Mouse (Mus musculus) forelimb bud, embryonic 11.5 days (tissue): Measurements from ENCODE around the gene Tgm2.

ENCODE experiments used
- DNase-seq: peaks from one replicate; pipeline ENCODE4 v3.0.0-alpha.2; 2012; ENCODE audit warnings: low read depth, low spot score

Tgm2 gene

GRCm38 (mm10) chr2:158141690-158142440 is 4.4 kb downstream of the Tgm2 start:
- DNase-seq = no peak

- no peak for DNase-seq
Observed at GRCm38 (mm10) chr2:158141271-158141670, 5.0 kb downstream of the Tgm2 start.

GRCm38 (mm10) chr2:158140664-158141063 is 5.6 kb downstream of the Tgm2 start:
- DNase-seq = no peak

GRCm38 (mm10) chr2:158139628-158140027 is 6.6 kb downstream of the Tgm2 start:
- no peak for DNase-seq

- no peak for DNase-seq
Observed at GRCm38 (mm10) chr2:158138778-158139177, 7.5 kb downstream of the Tgm2 start.

GRCm38 (mm10) chr2:158137771-158138170 is 8.5 kb downstream of the Tgm2 start:
- no peak for DNase-seq

- no peak for DNase-seq
Observed at GRCm38 (mm10) chr2:158136205-158136604, 10.0 kb downstream of the Tgm2 start.

GRCm38 (mm10) chr2:158133050-158133449 is 13.2 kb downstream of the Tgm2 start:
- DNase-seq = no peak

- DNase-seq = no peak
Observed at GRCm38 (mm10) chr2:158132320-158132719, 13.9 kb downstream of the Tgm2 start.

- no peak for DNase-seq
Observed at GRCm38 (mm10) chr2:158131197-158131835, 14.9 kb downstream of the Tgm2 start.

GRCm38 (mm10) chr2:158130391-158130986 is 15.7 kb downstream of the Tgm2 start:
- peak; percentile 70 for DNase-seq

GRCm38 (mm10) chr2:158129291-158130002 is 16.8 kb downstream of the Tgm2 start:
- DNase-seq = no peak

GRCm38 (mm10) chr2:158128461-158129130 is 17.6 kb downstream of the Tgm2 start:
- DNase-seq = no peak

GRCm38 (mm10) chr2:158127872-158128271 is 18.4 kb downstream of the Tgm2 start:
- no peak for DNase-seq

- no peak for DNase-seq
Observed at GRCm38 (mm10) chr2:158127245-158127644, 19.0 kb downstream of the Tgm2 start.

GRCm38 (mm10) chr2:158122814-158123213 is 23.4 kb downstream of the Tgm2 start:
- no peak for DNase-seq

GRCm38 (mm10) chr2:158121645-158122326 is 24.4 kb downstream of the Tgm2 start:
- no peak for DNase-seq

GRCm38 (mm10) chr2:158120868-158121267 is 25.4 kb downstream of the Tgm2 start:
- no peak for DNase-seq

- DNase-seq = no peak
Observed at GRCm38 (mm10) chr2:158120211-158120610, 26.0 kb downstream of the Tgm2 start.

GRCm38 (mm10) chr2:158119145-158119544 is 27.1 kb downstream of the Tgm2 start:
- DNase-seq = no peak

- DNase-seq = no peak
Observed at GRCm38 (mm10) chr2:158116653-158117052, 29.6 kb downstream of the Tgm2 start.
